Mouse (Mus musculus): ENCODE results near the gene Clgn. TPM values are rescaled to one million over a fixed set of nuclear protein-coding genes. Genes with fewer than 3 reads are reported as not detected.

The Clgn gene
- 0.43 and 1.9 TPM in 2 replicates for polyA plus RNA-seq (2015; fragmentation: Nextera tagmentation; extraction: Ambion mirVana)

GRCm38 (mm10) chr8:83389316-83390005, at the start of gene Clgn:
Gene Clgn (plus strand): TSS chr8:83389867.

GRCm38 (mm10) chr8:83348263-83348662, 41.4 kb upstream of the Clgn start, which contains the start of gene Mgat4d:
Gene Mgat4d (plus strand): TSS chr8:83348471.

GRCm38 (mm10) chr8:83458222-83458621, 68.6 kb downstream of the Clgn start, which contains the start of gene Scoc:
Gene Scoc (minus strand): TSS chr8:83458391.

Other genes with a start within 250 kb of the Clgn start
- gene Tbc1d9, start 224.5 kb upstream of the Clgn start, polyA plus RNA-seq (2015; fragmentation: Nextera tagmentation; extraction: Ambion mirVana), result 2.6 and 3.1 TPM in 2 replicates
- gene Gm10645, start 223.7 kb upstream of the Clgn start, polyA plus RNA-seq (2015; fragmentation: Nextera tagmentation; extraction: Ambion mirVana), result 1.4 and 2.5 TPM in 2 replicates
- 0.12 and 0.39 TPM in 2 replicates for gene Ucp1, start 99.5 kb upstream of the Clgn start, polyA plus RNA-seq (2015; fragmentation: Nextera tagmentation; extraction: Ambion mirVana)
- 6.6 and 10.2 TPM in 2 replicates for gene Elmod2, start 57.4 kb upstream of the Clgn start, polyA plus RNA-seq (2015; fragmentation: Nextera tagmentation; extraction: Ambion mirVana)
- not detected in 2 replicates for gene Mgat4d, start 41.4 kb upstream of the Clgn start, polyA plus RNA-seq (2015; fragmentation: Nextera tagmentation; extraction: Ambion mirVana)
- 95.7 and 97.6 TPM in 2 replicates for gene Scoc, start 68.5 kb downstream of the Clgn start, polyA plus RNA-seq (2015; fragmentation: Nextera tagmentation; extraction: Ambion mirVana)
- gene Olfr370, start 145.9 kb downstream of the Clgn start, polyA plus RNA-seq (2015; fragmentation: Nextera tagmentation; extraction: Ambion mirVana), result not detected in 2 replicates
- 361 and 391 TPM in 2 replicates for gene Ndufb7, start 176.8 kb downstream of the Clgn start, polyA plus RNA-seq (2015; fragmentation: Nextera tagmentation; extraction: Ambion mirVana)
- gene Tecr, start 218.1 kb downstream of the Clgn start, polyA plus RNA-seq (2015; fragmentation: Nextera tagmentation; extraction: Ambion mirVana), result 443 and 550 TPM in 2 replicates
- gene Dnajb1, start 218.3 kb downstream of the Clgn start, polyA plus RNA-seq (2015; fragmentation: Nextera tagmentation; extraction: Ambion mirVana), result 33.3 and 38.0 TPM in 2 replicates

Measured in adrenal gland, postnatal 0 days (tissue).